Mouse (Mus musculus) liver, embryonic 14.5 days (tissue): ENCODE data around the gene Cd68. TPM values are rescaled to one million over a fixed set of nuclear protein-coding genes. Genes with fewer than 3 reads are reported as not detected.
"Not testable (repeated sequence)": the region's sequence is repeated elsewhere in the genome, so short reads cannot be mapped to it uniquely, and the experiment has no call there.

Source experiments
- ATAC-seq: fragments of 200-750 bp; cut with Nextera tagmentation; 2 replicates; pipeline ENCODE4 v1.8.0; 2017; ENCODE audit warnings: moderate number of reproducible peaks, mild to moderate bottlenecking, moderate library complexity; ENCODE audit not compliant: insufficient read depth
- DNase-seq, 3 experiments: peaks; one replicate each; pipeline ENCODE4 v3.0.0-alpha.2; 2012 to 2013; ENCODE audit warnings: low read depth in 3 of 3, low spot score in 3 of 3
- H3K27ac ChIP-seq: fragments of 300-500 bp; sonication (generic); 2 replicates; pipeline ENCODE4 v1.5.1; 2014; ENCODE audit warnings: moderate library complexity, mild to moderate bottlenecking, control low read depth, inconsistent platforms
- H3K27me3 ChIP-seq: fragments of 300-500 bp; sonication (generic); 2 replicates; pipeline ENCODE4 v1.6.1; 2014; ENCODE audit warnings: mild to moderate bottlenecking, low read length, moderate library complexity; ENCODE audit not compliant: control insufficient read depth, insufficient read depth
- H3K36me3 ChIP-seq: fragments of 300-500 bp; sonication (generic); replicated peaks from 2 replicates; pipeline ENCODE4 v1.6.1; 2014; ENCODE audit warnings: low read depth; ENCODE audit not compliant: control insufficient read depth, insufficient read depth
- H3K4me1 ChIP-seq, 2 experiments: fragments of 200-500 bp in 1 of 2; fragments of 300-500 bp in 1 of 2; sonication (generic) in 1 of 2; replicated peaks; 2 replicates each; pipeline ENCODE4 v1.6.1; 2012 to 2014; ENCODE audit warnings: antibody characterized with exemption in 1 of 2, inconsistent platforms in 1 of 2, low read length in 1 of 2; ENCODE audit not compliant: control insufficient read depth in 2 of 2, insufficient read depth in 2 of 2
- H3K4me2 ChIP-seq: fragments of 300-500 bp; sonication (generic); 2 replicates; pipeline ENCODE4 v1.6.1; 2014; ENCODE audit warnings: low read depth, mild to moderate bottlenecking, control low read depth, moderate library complexity
- H3K4me3 ChIP-seq, 2 experiments: fragments of 200-500 bp in 1 of 2; fragments of 300-500 bp in 1 of 2; sonication (generic) in 1 of 2; 2 replicates each; pipeline ENCODE4 v1.5.1; 2012 to 2014; ENCODE audit warnings: low read depth in 2 of 2, low read length in 2 of 2, mild to moderate bottlenecking in 2 of 2, control low read depth in 1 of 2, inconsistent platforms in 1 of 2, moderate library complexity in 1 of 2; ENCODE audit not compliant: insufficient read depth in 1 of 2
- H3K9ac ChIP-seq: fragments of 300-500 bp; sonication (generic); replicated peaks from 2 replicates; pipeline ENCODE4 v1.6.1; 2014; ENCODE audit warnings: mild to moderate bottlenecking, control low read depth, moderate library complexity
- H3K9me3 ChIP-seq: fragments of 300-500 bp; sonication (generic); 2 replicates; pipeline ENCODE4 v1.6.1; 2016; ENCODE audit warnings: low read length, mixed read lengths; ENCODE audit not compliant: control insufficient read depth
- CTCF ChIP-seq: IDR thresholded peaks from 2 replicates; pipeline ENCODE4 v1.5.1; 2016; ENCODE audit warnings: antibody characterized with exemption, low read depth, control low read depth
- EP300 ChIP-seq: IDR thresholded peaks from 2 replicates; pipeline ENCODE4 v1.6.1; 2016; ENCODE audit warnings: antibody characterized with exemption, low read depth
- WGBS: fragments of 180-500 bp; shearing (Covaris S2); extraction: QIAGEN DNeasy Blood & Tissue Kit; methylation state at CpG from one replicate; pipeline ENCODE4 v1.1.7; 2014; ENCODE audit not compliant: insufficient replicate concordance; 5-methylcytosine and 5-hydroxymethylcytosine counted together
- microRNA counts: library from miRNA; unstranded; fragments of <30 nt; microRNA quantifications from one replicate; lab custom pipeline; 2016
- microRNA-seq: library from miRNA; unstranded; fragments of <30 nt; microRNA quantifications from one replicate; pipeline ENCODE4, GENCODE M21; 2016
- polyA plus RNA-seq, 2 experiments: library from polyadenylated mRNA; depleted of rRNA in 1 of 2; stranded (reverse) in 1 of 2; unstranded in 1 of 2; fragments of >200 nt; fragmentation: Nextera tagmentation in 1 of 2; extraction: Ambion mirVana in 1 of 2; gene quantifications; 2 replicates each; pipeline versions ENCODE4 v1.2.1 to v1.2.3; 2012 to 2014

Cd68 gene
- polyA plus RNA-seq, 2 experiments, result 9.4 to 18.9 TPM

GRCm38 (mm10) chr11:69616781-69617180, 49.2 kb downstream of the Cd68 start:
- no peak overlapping the region for H3K27ac ChIP-seq
- DNase-seq (no peak), ATAC-seq (no peak)
- H3K9me3 ChIP-seq, result no peaks in the 10 kb centered on the region
- H3K4me1 ChIP-seq, result peaks cover 16 to 27% of the 10 kb centered on the region in 2 experiments
- peak overlapping the region; percentile 39 for H3K4me2 ChIP-seq
- H3K9ac ChIP-seq, result no peak overlapping the region
- WGBS, result 36% methylated on average over 10 of the region's 10 CpGs
- peak overlapping the region; percentile 0 to 21; a peak in 2 of 4 replicates for H3K4me3 ChIP-seq
- H3K36me3 ChIP-seq, result no peaks in the 10 kb centered on the region
- H3K27me3 ChIP-seq, result no peaks in the 10 kb centered on the region
- TF ChIP-seq CTCF, result no peak; the same call in 1 of the 2 replicates
- TF ChIP-seq EP300, result no peak

- not testable (repeated sequence) for H3K27me3 ChIP-seq, ATAC-seq, DNase-seq, H3K36me3 ChIP-seq, H3K9me3 ChIP-seq, H3K27ac ChIP-seq
- 37% methylated on average over 11 of the region's 11 CpGs for WGBS
- peak overlapping the region; percentile 20 for H3K9ac ChIP-seq
- peaks cover 10 to 21% of the 10 kb centered on the region in 2 experiments for H3K4me1 ChIP-seq
- peak overlapping the region in 1 of 2 experiments; percentile 56; a peak in 2 of 4 replicates for H3K4me3 ChIP-seq
- peak overlapping the region; percentile 95 for H3K4me2 ChIP-seq
These were observed 51.7 kb downstream of the Cd68 start for GRCm38 (mm10) chr11:69614257-69614588.

MicroRNA genes within 50 kb of the gene (microRNA counts, 519-probe panel; counts per million panel counts)
- 69.9 counts per million for microRNA mmu-miR-1934 (lab: Ali Mortazavi, UCI)
- 1,873 counts per million, percentile 2 among the panel's probes with 10 or more counts for microRNA mmu-miR-467f (lab: Ali Mortazavi, UCI)

Small RNA genes within 50 kb of the gene (microRNA-seq; reads per million reads assigned to microRNA genes)
- gene Mir1934, result 11.0 reads per million, percentile 22 among the genes with 10 or more reads in this experiment
- gene Mir467f, result not detected

Other genes starting within 250 kb of the Cd68 start
Only the 30 nearest of the 34 such genes appear.
- gene Dnah2, start 117.0 kb downstream of the Cd68 start, polyA plus RNA-seq (2012; rRNA removed), result 0.03 TPM in 2 replicates
- gene Dnah2, start 117.0 kb downstream of the Cd68 start, polyA plus RNA-seq (2014; fragmentation: Nextera tagmentation; extraction: Ambion mirVana), result 0.01 TPM in 2 replicates
- 1.0 TPM in 2 replicates for gene Efnb3, start 105.9 kb downstream of the Cd68 start, polyA plus RNA-seq (2012; rRNA removed)
- gene Efnb3, start 105.9 kb downstream of the Cd68 start, polyA plus RNA-seq (2014; fragmentation: Nextera tagmentation; extraction: Ambion mirVana), result 0.13 and 0.14 TPM in 2 replicates
- gene Wrap53, start 85.9 kb downstream of the Cd68 start, polyA plus RNA-seq (2012; rRNA removed), result 10.8 and 12.7 TPM in 2 replicates
- gene Wrap53, start 85.9 kb downstream of the Cd68 start, polyA plus RNA-seq (2014; fragmentation: Nextera tagmentation; extraction: Ambion mirVana), result 14.8 and 16.1 TPM in 2 replicates
- 68.7 and 76.7 TPM in 2 replicates for gene Trp53, start 85.8 kb downstream of the Cd68 start, polyA plus RNA-seq (2012; rRNA removed)
- 61.2 and 66.4 TPM in 2 replicates for gene Trp53, start 85.8 kb downstream of the Cd68 start, polyA plus RNA-seq (2014; fragmentation: Nextera tagmentation; extraction: Ambion mirVana)
- gene Atp1b2, start 60.2 kb downstream of the Cd68 start, polyA plus RNA-seq (2012; rRNA removed), result 20.6 and 25.2 TPM in 2 replicates
- 21.3 and 29.8 TPM in 2 replicates for gene Atp1b2, start 60.2 kb downstream of the Cd68 start, polyA plus RNA-seq (2014; fragmentation: Nextera tagmentation; extraction: Ambion mirVana)
- 21.4 and 23.5 TPM in 2 replicates for gene Shbg, start 48.2 kb downstream of the Cd68 start, polyA plus RNA-seq (2012; rRNA removed)
- 28.4 and 33.2 TPM in 2 replicates for gene Shbg, start 48.2 kb downstream of the Cd68 start, polyA plus RNA-seq (2014; fragmentation: Nextera tagmentation; extraction: Ambion mirVana)
- gene Sat2, start 44.1 kb downstream of the Cd68 start, polyA plus RNA-seq (2012; rRNA removed), result 3.7 and 5.1 TPM in 2 replicates
- 10.0 and 10.4 TPM in 2 replicates for gene Sat2, start 44.1 kb downstream of the Cd68 start, polyA plus RNA-seq (2014; fragmentation: Nextera tagmentation; extraction: Ambion mirVana)
- 18.4 and 21.7 TPM in 2 replicates for gene Fxr2, start 33.2 kb downstream of the Cd68 start, polyA plus RNA-seq (2012; rRNA removed)
- gene Fxr2, start 33.2 kb downstream of the Cd68 start, polyA plus RNA-seq (2014; fragmentation: Nextera tagmentation; extraction: Ambion mirVana), result 5.4 and 7.7 TPM in 2 replicates
- gene Sox15, start 10.8 kb downstream of the Cd68 start, polyA plus RNA-seq (2012; rRNA removed), result not detected in 2 replicates
- gene Sox15, start 10.8 kb downstream of the Cd68 start, polyA plus RNA-seq (2014; fragmentation: Nextera tagmentation; extraction: Ambion mirVana), result not detected in 2 replicates
- gene Mpdu1, start 3.5 kb downstream of the Cd68 start, polyA plus RNA-seq (2012; rRNA removed), result 40.4 and 60.1 TPM in 2 replicates
- gene Mpdu1, start 3.5 kb downstream of the Cd68 start, polyA plus RNA-seq (2014; fragmentation: Nextera tagmentation; extraction: Ambion mirVana), result 13.8 and 16.0 TPM in 2 replicates
- 312 and 420 TPM in 2 replicates for gene Eif4a1, start 6.3 kb upstream of the Cd68 start, polyA plus RNA-seq (2012; rRNA removed)
- gene Eif4a1, start 6.3 kb upstream of the Cd68 start, polyA plus RNA-seq (2014; fragmentation: Nextera tagmentation; extraction: Ambion mirVana), result 316 TPM in 2 replicates
- gene Senp3, start 15.9 kb upstream of the Cd68 start, polyA plus RNA-seq (2012; rRNA removed), result 37.0 and 45.8 TPM in 2 replicates
- 21.0 and 24.5 TPM in 2 replicates for gene Senp3, start 15.9 kb upstream of the Cd68 start, polyA plus RNA-seq (2014; fragmentation: Nextera tagmentation; extraction: Ambion mirVana)
- gene Tnfsf13, start 19.6 kb upstream of the Cd68 start, polyA plus RNA-seq (2012; rRNA removed), result 0.21 and 0.26 TPM in 2 replicates
- gene Tnfsf13, start 19.6 kb upstream of the Cd68 start, polyA plus RNA-seq (2014; fragmentation: Nextera tagmentation; extraction: Ambion mirVana), result 0.20 TPM in 1 of 2 replicates, not detected in the other
- 3.7 and 4.3 TPM in 2 replicates for gene Tnfsf12, start 29.7 kb upstream of the Cd68 start, polyA plus RNA-seq (2012; rRNA removed)
- gene Tnfsf12, start 29.7 kb upstream of the Cd68 start, polyA plus RNA-seq (2014; fragmentation: Nextera tagmentation; extraction: Ambion mirVana), result 2.6 and 3.1 TPM in 2 replicates
- gene Tnfsfm13, start 29.9 kb upstream of the Cd68 start, polyA plus RNA-seq (2012; rRNA removed), result 0.53 and 0.80 TPM in 2 replicates
- 0.70 and 1.7 TPM in 2 replicates for gene Tnfsfm13, start 29.9 kb upstream of the Cd68 start, polyA plus RNA-seq (2014; fragmentation: Nextera tagmentation; extraction: Ambion mirVana)
- 14.3 and 16.0 TPM in 2 replicates for gene Polr2a, start 92.5 kb upstream of the Cd68 start, polyA plus RNA-seq (2012; rRNA removed)
- gene Polr2a, start 92.5 kb upstream of the Cd68 start, polyA plus RNA-seq (2014; fragmentation: Nextera tagmentation; extraction: Ambion mirVana), result 19.5 and 22.4 TPM in 2 replicates
- gene Slc35g3, start 95.8 kb upstream of the Cd68 start, polyA plus RNA-seq (2012; rRNA removed), result not detected in 2 replicates
- not detected in 2 replicates for gene Slc35g3, start 95.8 kb upstream of the Cd68 start, polyA plus RNA-seq (2014; fragmentation: Nextera tagmentation; extraction: Ambion mirVana)
- gene Zbtb4, start 99.8 kb upstream of the Cd68 start, polyA plus RNA-seq (2012; rRNA removed), result 1.4 and 1.5 TPM in 2 replicates
- gene Zbtb4, start 99.8 kb upstream of the Cd68 start, polyA plus RNA-seq (2014; fragmentation: Nextera tagmentation; extraction: Ambion mirVana), result 0.45 and 0.58 TPM in 2 replicates
- 0.44 and 0.58 TPM in 2 replicates for gene Chrnb1, start 129.8 kb upstream of the Cd68 start, polyA plus RNA-seq (2012; rRNA removed)
- 0.32 and 0.33 TPM in 2 replicates for gene Chrnb1, start 129.8 kb upstream of the Cd68 start, polyA plus RNA-seq (2014; fragmentation: Nextera tagmentation; extraction: Ambion mirVana)
- 0.41 and 0.42 TPM in 2 replicates for gene Fgf11, start 135.7 kb upstream of the Cd68 start, polyA plus RNA-seq (2012; rRNA removed)
- gene Fgf11, start 135.7 kb upstream of the Cd68 start, polyA plus RNA-seq (2014; fragmentation: Nextera tagmentation; extraction: Ambion mirVana), result 0.06 and 0.13 TPM in 2 replicates
- 0.25 TPM in 2 replicates for gene Tmem102, start 139.5 kb upstream of the Cd68 start, polyA plus RNA-seq (2012; rRNA removed)
- gene Tmem102, start 139.5 kb upstream of the Cd68 start, polyA plus RNA-seq (2014; fragmentation: Nextera tagmentation; extraction: Ambion mirVana), result 0.57 and 0.80 TPM in 2 replicates
- gene Gm39566, start 149.1 kb upstream of the Cd68 start, polyA plus RNA-seq (2012; rRNA removed), result not detected in 2 replicates
- gene Gm39566, start 149.1 kb upstream of the Cd68 start, polyA plus RNA-seq (2014; fragmentation: Nextera tagmentation; extraction: Ambion mirVana), result not detected in 2 replicates
- gene Spem2, start 152.3 kb upstream of the Cd68 start, polyA plus RNA-seq (2012; rRNA removed), result not detected in 2 replicates
- gene Spem2, start 152.3 kb upstream of the Cd68 start, polyA plus RNA-seq (2014; fragmentation: Nextera tagmentation; extraction: Ambion mirVana), result not detected in 2 replicates
- not detected in 2 replicates for gene Spem1, start 156.0 kb upstream of the Cd68 start, polyA plus RNA-seq (2012; rRNA removed)
- not detected in 2 replicates for gene Spem1, start 156.0 kb upstream of the Cd68 start, polyA plus RNA-seq (2014; fragmentation: Nextera tagmentation; extraction: Ambion mirVana)
- 2.0 and 2.2 TPM in 2 replicates for gene Nlgn2, start 171.6 kb upstream of the Cd68 start, polyA plus RNA-seq (2012; rRNA removed)
- gene Nlgn2, start 171.6 kb upstream of the Cd68 start, polyA plus RNA-seq (2014; fragmentation: Nextera tagmentation; extraction: Ambion mirVana), result 0.48 and 0.76 TPM in 2 replicates
- gene Tmem256, start 172.4 kb upstream of the Cd68 start, polyA plus RNA-seq (2012; rRNA removed), result 143 and 197 TPM in 2 replicates
- 384 and 393 TPM in 2 replicates for gene Tmem256, start 172.4 kb upstream of the Cd68 start, polyA plus RNA-seq (2014; fragmentation: Nextera tagmentation; extraction: Ambion mirVana)
- 18.0 and 20.0 TPM in 2 replicates for gene Plscr3, start 180.2 kb upstream of the Cd68 start, polyA plus RNA-seq (2012; rRNA removed)
- 22.8 and 25.0 TPM in 2 replicates for gene Plscr3, start 180.2 kb upstream of the Cd68 start, polyA plus RNA-seq (2014; fragmentation: Nextera tagmentation; extraction: Ambion mirVana)
- gene Tnk1, start 192.6 kb upstream of the Cd68 start, polyA plus RNA-seq (2012; rRNA removed), result 1.2 TPM in 2 replicates
- gene Tnk1, start 192.6 kb upstream of the Cd68 start, polyA plus RNA-seq (2014; fragmentation: Nextera tagmentation; extraction: Ambion mirVana), result 0.43 and 0.80 TPM in 2 replicates
- not detected in 2 replicates for gene Tmem95, start 211.9 kb upstream of the Cd68 start, polyA plus RNA-seq (2012; rRNA removed)
- gene Tmem95, start 211.9 kb upstream of the Cd68 start, polyA plus RNA-seq (2014; fragmentation: Nextera tagmentation; extraction: Ambion mirVana), result not detected in 2 replicates
- gene Kctd11, start 215.3 kb upstream of the Cd68 start, polyA plus RNA-seq (2012; rRNA removed), result 0.93 TPM in 2 replicates
- gene Kctd11, start 215.3 kb upstream of the Cd68 start, polyA plus RNA-seq (2014; fragmentation: Nextera tagmentation; extraction: Ambion mirVana), result 0.53 and 1.00 TPM in 2 replicates